Mouse (Mus musculus) forebrain, embryonic 10.5 days (tissue): Measurements from ENCODE around the gene Tmem207. TPM values are rescaled to one million over a fixed set of nuclear protein-coding genes. Genes with fewer than 3 reads are reported as not detected.
"Not testable (repeated sequence)": the region's sequence is repeated elsewhere in the genome, so short reads cannot be mapped to it uniquely, and the experiment has no call there.

ENCODE experiments used
- DNase-seq: peaks from one replicate; pipeline ENCODE4 v3.0.0-alpha.2; 2017; ENCODE audit warnings: low spot score; ENCODE audit errors: extremely low spot score
- H3K27ac ChIP-seq: fragments of 300-500 bp; sonication (generic); 2 replicates; pipeline ENCODE4 v1.5.1; 2016; ENCODE audit warnings: mild to moderate bottlenecking
- H3K27me3 ChIP-seq: fragments of 300-500 bp; sonication (generic); 2 replicates; pipeline ENCODE4 v1.6.1; 2016; ENCODE audit warnings: mild to moderate bottlenecking; ENCODE audit not compliant: poor library complexity, severe bottlenecking
- H3K36me3 ChIP-seq: fragments of 300-500 bp; sonication (generic); replicated peaks from 2 replicates; pipeline ENCODE4 v1.6.1; 2016; ENCODE audit warnings: mild to moderate bottlenecking, moderate library complexity
- H3K4me1 ChIP-seq: fragments of 300-500 bp; sonication (generic); 2 replicates; pipeline ENCODE4 v1.6.1; 2016
- H3K4me3 ChIP-seq: fragments of 300-500 bp; sonication (generic); 2 replicates; pipeline ENCODE4 v1.5.1; 2016; ENCODE audit warnings: mild to moderate bottlenecking, moderate library complexity
- H3K9me3 ChIP-seq: fragments of 300-500 bp; sonication (generic); 2 replicates; pipeline ENCODE4 v1.6.1; 2016; ENCODE audit warnings: mild to moderate bottlenecking, moderate library complexity
- WGBS: fragments of 180-500 bp; shearing (Covaris S2); methylation state at CpG from one replicate; pipeline ENCODE4 v1.1.7; 2016; 5-methylcytosine and 5-hydroxymethylcytosine counted together
- polyA plus RNA-seq: library from polyadenylated mRNA; unstranded; fragments of >200 nt; fragmentation: Nextera tagmentation; extraction: Ambion mirVana; gene quantifications from 2 replicates; pipeline ENCODE4 v1.2.1, GENCODE M21; 2016

The Tmem207 gene
- polyA plus RNA-seq, 1 experiment from 2014 or later, result not detected

DNA sequence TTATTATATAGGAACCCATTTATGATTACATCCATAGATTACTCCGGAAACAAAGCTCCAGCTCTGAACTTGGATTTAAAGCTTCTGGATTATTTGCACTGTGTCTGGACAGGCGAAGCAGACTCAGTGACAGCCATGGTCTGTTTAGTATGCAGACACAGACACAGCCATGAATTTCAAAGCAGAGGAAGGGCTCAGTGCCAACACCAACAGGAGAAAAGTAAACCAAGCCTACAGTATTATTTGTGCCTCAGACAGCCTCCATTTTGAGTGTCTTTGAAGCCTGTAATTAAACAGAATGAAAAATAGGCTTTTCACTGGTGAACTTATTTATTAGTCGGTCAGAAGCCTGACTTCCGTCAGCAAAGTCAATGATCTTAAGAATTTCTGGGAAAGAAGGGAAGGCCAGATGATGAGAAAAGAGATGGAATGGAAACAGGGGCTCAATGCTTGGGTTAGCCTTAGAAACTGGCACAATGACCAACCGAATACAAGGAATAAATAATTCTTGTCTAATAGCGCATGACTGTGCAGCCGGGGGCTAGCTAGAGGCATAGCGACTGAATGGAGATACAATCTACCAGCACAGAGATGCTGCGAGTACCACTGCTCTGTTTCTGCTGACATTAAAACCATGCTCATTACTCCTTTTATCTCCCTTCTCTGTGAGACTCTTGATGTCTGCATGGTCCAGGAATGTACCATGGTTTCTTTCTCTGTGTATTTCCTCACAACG is 1.5 kb upstream of the Tmem207 start:
- Histone ChIP-seq H3K27ac (no peak overlapping the region), H3K4me1 (no peaks in the 10 kb centered on the region), H3K27me3 (no peaks in the 10 kb centered on the region), H3K9me3 (no peaks in the 10 kb centered on the region), H3K4me3 (no peak overlapping the region), H3K36me3 (no peaks in the 10 kb centered on the region)
- 94% methylated on average over 10 of the region's 10 CpGs for WGBS
- DNase-seq, result no peak

DNA sequence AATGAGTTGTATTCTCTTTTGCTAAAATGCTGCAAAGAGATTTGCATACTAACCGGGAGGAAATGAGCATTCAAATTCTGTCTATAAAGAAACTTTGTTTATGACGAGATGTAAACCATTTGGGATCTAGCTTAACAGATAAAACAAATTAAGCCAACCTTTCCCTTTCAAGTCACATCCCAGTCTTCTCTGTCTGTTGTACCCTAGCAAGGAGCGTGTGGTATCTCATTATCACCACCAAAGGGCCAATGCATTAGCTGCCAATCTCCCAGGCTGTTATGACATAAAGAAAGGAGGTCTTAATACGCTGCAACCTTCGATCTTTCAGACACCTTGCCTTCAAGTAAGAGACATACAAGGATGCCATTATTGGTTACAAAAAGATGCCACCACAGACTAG is 737 bp downstream of the Tmem207 start:
- Histone ChIP-seq H3K36me3 (no peaks in the 10 kb centered on the region), H3K4me1 (no peaks in the 10 kb centered on the region), H3K27me3 (no peaks in the 10 kb centered on the region), H3K9me3 (no peaks in the 10 kb centered on the region), H3K27ac (no peak overlapping the region), H3K4me3 (no peak overlapping the region)
- 87% methylated on average over 5 of the region's 5 CpGs for WGBS
- DNase-seq, result no peak

DNA sequence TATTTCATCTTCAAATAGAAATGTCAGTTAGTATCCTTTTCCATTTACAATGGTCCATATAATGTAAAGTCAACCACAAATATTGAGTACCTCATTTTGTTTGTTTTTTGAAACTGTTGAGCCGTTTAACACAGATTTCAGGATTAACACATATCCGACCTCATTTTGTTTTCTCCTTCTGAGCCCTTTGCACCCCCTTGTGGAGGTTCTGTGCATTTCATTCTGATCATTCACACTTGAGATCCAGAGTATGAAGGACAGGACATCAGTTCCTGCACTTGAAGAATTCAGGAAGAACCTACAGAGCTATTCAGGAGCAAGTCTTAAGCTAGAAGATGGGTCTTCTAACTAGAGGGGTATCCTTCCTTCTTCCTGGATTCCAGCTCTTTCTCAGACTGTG is 7.0 kb downstream of the Tmem207 start:
- Histone ChIP-seq H3K4me3 (no peak overlapping the region), H3K27me3 (no peaks in the 10 kb centered on the region), H3K27ac (no peak overlapping the region), H3K36me3 (no peaks in the 10 kb centered on the region), H3K4me1 (no peaks in the 10 kb centered on the region), H3K9me3 (no peaks in the 10 kb centered on the region)
- no peak for DNase-seq
- WGBS, result 61% methylated on average over 2 of the region's 2 CpGs

DNA sequence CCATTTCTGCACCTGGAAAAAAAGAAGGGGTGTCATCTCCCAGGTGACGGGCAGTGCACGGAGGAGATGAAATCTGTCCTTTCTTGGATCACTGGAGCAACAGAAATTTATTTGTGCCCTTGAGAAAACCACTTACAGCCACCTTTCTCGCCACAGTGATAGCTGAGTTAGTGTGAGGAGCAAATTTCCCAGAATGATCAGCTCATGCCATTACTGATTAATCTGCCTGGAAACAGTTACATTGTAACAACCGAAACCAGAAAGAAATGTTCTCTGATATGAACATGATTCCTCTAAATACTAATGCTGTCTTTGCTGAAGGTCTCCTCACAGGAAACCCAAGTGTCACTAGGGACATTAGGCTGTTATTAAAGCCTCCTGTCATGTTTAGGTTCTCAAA is 21.6 kb downstream of the Tmem207 start:
- H3K27ac ChIP-seq, result no peak overlapping the region
- no peaks in the 10 kb centered on the region for H3K4me1 ChIP-seq
- no peaks in the 10 kb centered on the region for H3K9me3 ChIP-seq
- no peaks in the 10 kb centered on the region for H3K27me3 ChIP-seq
- DNase-seq, result no peak
- WGBS, result 88% methylated on average over 4 of the region's 4 CpGs
- no peaks in the 10 kb centered on the region for H3K36me3 ChIP-seq
- no peak overlapping the region for H3K4me3 ChIP-seq

DNA sequence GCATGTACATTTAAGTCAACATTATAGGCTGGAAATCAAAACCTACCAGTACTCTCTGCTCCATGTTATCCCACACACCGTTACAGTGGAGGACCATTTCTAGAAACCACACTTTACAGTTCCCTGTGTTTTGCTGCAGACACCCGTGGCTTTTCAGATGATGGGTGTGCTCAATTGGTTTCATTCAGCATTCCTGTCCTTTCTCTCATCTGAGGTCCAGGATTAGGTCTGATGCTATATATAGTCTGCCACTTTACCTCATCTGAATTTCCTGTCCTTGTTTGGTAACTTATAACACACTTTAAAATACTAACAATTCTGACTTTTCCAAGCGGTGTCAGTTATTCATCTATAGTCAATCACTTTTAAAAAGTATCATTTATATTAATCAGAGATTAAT is 25.8 kb downstream of the Tmem207 start:
- H3K9me3 ChIP-seq, result no peaks in the 10 kb centered on the region
- 88% methylated on average over 3 of the region's 3 CpGs for WGBS
- H3K4me1 ChIP-seq, result no peaks in the 10 kb centered on the region
- H3K4me3 ChIP-seq, result no peak overlapping the region
- H3K27me3 ChIP-seq, result no peaks in the 10 kb centered on the region
- H3K27ac ChIP-seq, result no peak overlapping the region
- DNase-seq, result no peak
- no peaks in the 10 kb centered on the region for H3K36me3 ChIP-seq

DNA sequence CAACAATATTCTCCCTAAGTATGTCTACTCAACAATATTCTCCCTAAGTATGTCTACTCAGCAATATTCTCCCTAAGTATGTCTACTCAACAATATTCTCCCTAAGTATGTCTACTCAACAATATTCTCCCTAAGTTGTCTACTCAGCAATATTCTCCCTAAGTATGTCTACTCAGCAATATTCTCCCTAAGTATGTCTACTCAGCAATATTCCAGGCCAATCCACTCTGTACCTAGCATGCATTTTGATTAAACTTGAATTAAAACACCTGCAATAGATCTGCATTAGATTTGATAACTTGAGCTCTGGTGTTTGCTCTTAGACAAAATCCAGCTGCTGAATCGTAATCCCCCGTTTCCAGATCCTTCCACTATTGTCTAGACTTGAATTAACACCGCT is 26.9 kb downstream of the Tmem207 start:
- not testable (repeated sequence) for H3K27me3 ChIP-seq

DNA sequence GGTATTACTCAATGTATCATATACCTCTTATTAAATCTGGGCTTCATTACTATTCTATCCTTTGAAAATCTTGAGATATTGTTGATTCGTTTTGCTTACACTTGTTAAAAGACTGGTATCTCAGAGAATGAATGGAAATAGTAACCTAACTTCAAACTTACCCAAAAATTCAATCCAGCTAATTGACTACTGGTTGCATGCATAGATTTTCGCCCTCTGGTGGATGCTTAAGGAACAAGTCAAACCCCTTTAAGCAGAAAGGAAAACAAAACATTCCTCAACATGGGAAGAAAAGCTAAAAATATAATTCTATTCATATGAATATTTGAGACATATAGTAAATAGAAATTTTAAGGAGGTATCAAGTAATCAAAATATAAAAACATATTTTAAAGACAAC is 30.8 kb downstream of the Tmem207 start:
- Histone ChIP-seq H3K36me3 (no peaks in the 10 kb centered on the region), H3K27ac (no peak overlapping the region), H3K4me3 (no peak overlapping the region), H3K27me3 (no peaks in the 10 kb centered on the region), H3K4me1 (no peaks in the 10 kb centered on the region), H3K9me3 (no peaks in the 10 kb centered on the region)
- WGBS, result 17% methylated on average over 2 of the region's 2 CpGs
- DNase-seq, result no peak

More for the DNA sequence above, 26.9 kb downstream of the Tmem207 start:
- not testable (repeated sequence) for DNase-seq, H3K36me3 ChIP-seq, H3K9me3 ChIP-seq, H3K4me1 ChIP-seq, H3K4me3 ChIP-seq, H3K27ac ChIP-seq
- 95% methylated on average over 3 of the region's 3 CpGs for WGBS

DNA sequence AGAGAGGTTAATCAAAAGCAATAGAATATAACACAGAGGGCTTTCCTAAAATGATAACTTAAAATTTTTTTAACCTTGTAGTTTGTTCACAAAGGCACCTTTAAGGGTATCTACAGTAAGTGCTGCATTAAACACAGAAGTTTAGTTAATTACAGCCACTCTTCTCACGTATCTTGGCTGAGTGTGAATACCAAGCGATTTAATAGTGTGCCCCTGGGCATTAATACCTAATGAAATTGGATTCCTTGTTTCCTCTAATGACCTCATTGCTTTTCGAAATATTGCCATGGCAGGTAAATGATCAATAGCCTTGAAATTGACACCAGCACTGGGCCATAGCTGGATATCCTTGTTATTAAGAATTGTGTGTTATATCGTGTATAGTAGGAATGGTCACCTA is 55.3 kb downstream of the Tmem207 start:
- Histone ChIP-seq H3K4me3 (no peak overlapping the region), H3K27me3 (no peaks in the 10 kb centered on the region), H3K4me1 (no peaks in the 10 kb centered on the region), H3K27ac (no peak overlapping the region), H3K9me3 (no peaks in the 10 kb centered on the region), H3K36me3 (no peaks in the 10 kb centered on the region)
- no peak for DNase-seq
- 83% methylated on average over 4 of the region's 4 CpGs for WGBS

DNA sequence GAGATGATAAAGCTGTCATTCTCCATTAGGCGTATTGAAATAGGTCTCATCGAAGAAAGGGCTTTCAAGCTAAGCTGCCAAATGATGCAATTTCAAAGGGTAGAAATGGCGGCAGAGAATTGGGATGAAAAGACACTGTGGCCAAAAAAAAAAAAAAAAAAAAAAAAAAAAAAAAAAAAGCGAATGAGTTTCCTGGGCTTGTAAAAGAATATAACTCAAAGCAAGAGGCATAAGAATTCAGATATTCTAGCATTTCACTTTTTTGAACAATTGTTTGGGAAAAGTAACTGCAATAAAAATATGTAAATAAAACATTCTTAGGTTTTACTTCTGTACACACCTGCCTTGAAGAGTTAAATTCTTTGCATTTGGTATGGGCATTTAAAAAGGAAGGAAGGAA is 60.0 kb downstream of the Tmem207 start:
- no peak for DNase-seq
- no peaks in the 10 kb centered on the region for H3K36me3 ChIP-seq
- no peak overlapping the region for H3K27ac ChIP-seq
- H3K9me3 ChIP-seq, result no peaks in the 10 kb centered on the region
- WGBS, result 91% methylated on average over 4 of the region's 4 CpGs
- H3K4me1 ChIP-seq, result no peaks in the 10 kb centered on the region
- no peak overlapping the region for H3K4me3 ChIP-seq
- no peaks in the 10 kb centered on the region for H3K27me3 ChIP-seq

DNA sequence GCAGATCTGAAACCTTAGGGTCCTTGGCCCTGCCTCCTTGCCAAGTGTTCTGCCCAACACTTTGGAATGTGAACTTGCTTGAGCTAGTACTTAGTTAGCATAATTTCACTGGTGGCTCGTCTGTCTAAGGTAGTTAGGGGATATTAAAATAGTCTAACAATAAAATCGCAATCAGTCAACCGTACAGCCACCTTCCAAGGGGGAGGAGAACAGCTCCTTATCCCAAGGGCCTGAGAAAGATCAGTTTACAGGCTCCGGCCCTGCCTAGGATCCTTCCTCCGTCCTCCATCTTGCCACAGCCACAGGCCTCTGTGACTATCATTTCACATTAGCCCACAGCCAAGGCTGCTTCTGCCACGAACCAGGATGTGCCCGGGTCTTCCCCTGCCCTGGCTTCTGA is 63.7 kb downstream of the Tmem207 start, which contains the start of gene Cldn16:
Cldn16 (plus strand) TSS at position 301 of the 400 bp plus-strand sequence.
- Histone ChIP-seq H3K27me3 (no peaks in the 10 kb centered on the region), H3K9me3 (no peaks in the 10 kb centered on the region), H3K4me3 (no peak within 1 kb of the TSS), H3K36me3 (no peaks in the 10 kb centered on the region), H3K4me1 (no peaks in the 10 kb centered on the region), H3K27ac (no peak within 1 kb of the TSS)
- 82% methylated on average over 7 of the region's 7 CpGs for WGBS
- no peak for DNase-seq

DNA sequence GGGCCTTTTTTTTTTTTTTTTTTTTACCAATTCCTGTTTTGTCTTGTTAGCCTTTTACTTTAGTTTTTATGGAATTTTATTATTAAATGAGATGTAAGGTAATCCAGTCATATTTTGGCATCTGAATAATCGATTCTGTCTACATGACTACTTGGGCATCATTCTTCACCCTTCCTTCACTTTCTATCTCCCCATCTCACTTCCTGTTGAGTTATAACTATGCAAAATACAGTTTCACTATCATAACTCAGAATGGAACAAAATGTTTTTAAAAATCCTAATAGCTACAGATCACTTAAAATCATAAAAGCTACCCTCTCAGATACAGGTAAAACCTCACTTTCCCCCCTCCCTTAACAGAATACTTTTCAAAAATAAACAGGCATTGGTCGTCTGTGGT is 70.4 kb downstream of the Tmem207 start:
- Histone ChIP-seq H3K4me1 (no peaks in the 10 kb centered on the region), H3K4me3 (no peak overlapping the region), H3K36me3 (no peaks in the 10 kb centered on the region), H3K27me3 (no peaks in the 10 kb centered on the region), H3K27ac (no peak overlapping the region), H3K9me3 (no peaks in the 10 kb centered on the region)
- 87% methylated on average over 2 of the region's 2 CpGs for WGBS
- no peak for DNase-seq

DNA sequence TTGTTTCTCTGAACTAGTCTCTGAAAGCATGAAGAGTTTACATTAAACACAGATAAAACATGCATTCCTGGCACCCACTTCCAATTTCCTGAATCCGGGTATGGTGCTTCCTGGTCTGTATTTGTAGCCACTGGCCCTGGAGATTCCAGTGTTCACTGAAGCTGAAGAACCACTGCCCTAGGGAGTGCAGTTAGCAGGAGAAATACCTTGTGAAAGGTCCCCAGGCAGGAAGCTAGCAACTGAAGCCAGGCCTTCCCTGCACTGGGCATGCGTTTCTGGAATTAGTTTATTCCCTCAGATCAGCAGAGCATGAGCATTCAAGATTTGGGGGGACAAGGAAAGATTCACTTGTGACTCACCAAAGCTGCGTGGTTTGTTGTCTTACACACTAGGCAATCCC is 72.4 kb downstream of the Tmem207 start:
- WGBS, result 81% methylated on average over 3 of the region's 3 CpGs

More for the DNA sequence above, 72.4 kb downstream of the Tmem207 start:
- Histone ChIP-seq H3K27me3 (no peaks in the 10 kb centered on the region), H3K4me1 (no peaks in the 10 kb centered on the region), H3K27ac (no peak overlapping the region), H3K9me3 (no peaks in the 10 kb centered on the region), H3K4me3 (no peak overlapping the region), H3K36me3 (no peaks in the 10 kb centered on the region)
- no peak for DNase-seq
